Mouse (Mus musculus): ENCODE measurements around the gene Gm49387. TPM values are rescaled to one million over a fixed set of nuclear protein-coding genes. Genes with fewer than 3 reads are reported as not detected.

Gene Gm49387
- polyA plus RNA-seq, 1 experiment = not detected

DNA sequence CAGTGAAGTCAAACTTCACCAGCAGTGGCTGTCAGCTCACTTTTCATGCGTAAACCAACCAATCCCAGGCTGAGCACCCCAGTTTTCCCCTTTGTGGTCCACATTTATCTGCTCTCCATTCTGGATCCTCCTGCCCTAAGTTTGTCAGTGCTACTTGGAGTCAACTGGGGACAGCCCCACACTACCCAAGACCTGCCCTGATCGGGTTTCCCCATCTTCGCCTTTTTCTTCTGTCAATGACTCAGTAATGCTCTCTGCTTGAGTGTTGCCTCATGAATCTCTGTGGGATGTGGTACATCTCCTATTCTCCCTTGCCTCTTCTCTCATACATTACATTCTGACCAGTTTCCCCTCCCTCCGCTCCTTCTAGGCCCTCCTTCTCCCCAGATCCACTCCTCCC lies 43.2 kb downstream of the Gm49387 start:
- Histone ChIP-seq H3K4me3 (replicated peaks) (no peak overlapping the region), H3K4me1 (ENCODE audit: control insufficient read depth) (peaks cover 16% of the 10 kb centered on the region), H3K27me3 (ENCODE audit: control insufficient read depth) (no peaks in the 10 kb centered on the region), H3K36me3 (ENCODE audit: control insufficient read depth) (no peaks in the 10 kb centered on the region), H3K9me3 (ENCODE audit: control insufficient read depth, low read length) (no peaks in the 10 kb centered on the region)
- no peak for TF ChIP-seq GATA1 (IDR thresholded peaks at IDR 0.05; ENCODE audit: low read length)
- TF ChIP-seq TAL1 (IDR thresholded peaks at IDR 0.05; ENCODE audit: low read length) = no peak

DNA sequence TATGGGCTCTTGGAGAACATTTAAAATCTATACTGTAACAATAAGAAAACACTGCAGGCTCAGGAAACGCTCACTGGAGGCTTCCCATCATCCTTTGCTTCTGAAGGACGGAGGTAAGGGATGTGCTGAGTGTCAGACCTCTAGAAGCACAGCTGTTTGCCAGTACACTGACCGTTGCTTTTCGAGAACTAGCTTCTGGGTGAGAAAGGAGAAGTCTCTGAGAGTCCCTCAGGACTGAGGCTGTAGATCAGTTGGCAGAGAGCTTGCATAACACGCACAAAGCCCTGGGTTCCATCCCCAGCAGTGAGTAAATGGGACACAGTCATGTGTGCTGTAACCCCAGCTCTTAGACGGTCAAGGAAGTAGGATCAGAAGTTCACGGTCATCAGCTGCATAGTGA lies 44.3 kb downstream of the Gm49387 start:
- Histone ChIP-seq H3K9me3 (ENCODE audit: control insufficient read depth, low read length) (no peaks in the 10 kb centered on the region), H3K36me3 (ENCODE audit: control insufficient read depth) (no peaks in the 10 kb centered on the region), H3K27me3 (ENCODE audit: control insufficient read depth) (no peaks in the 10 kb centered on the region), H3K4me3 (replicated peaks) (no peak overlapping the region), H3K4me1 (ENCODE audit: control insufficient read depth) (peaks cover 6% of the 10 kb centered on the region)
- TF ChIP-seq GATA1 (IDR thresholded peaks at IDR 0.05; ENCODE audit: low read length) (no peak), TAL1 (IDR thresholded peaks at IDR 0.05; ENCODE audit: low read length) (no peak)

DNA sequence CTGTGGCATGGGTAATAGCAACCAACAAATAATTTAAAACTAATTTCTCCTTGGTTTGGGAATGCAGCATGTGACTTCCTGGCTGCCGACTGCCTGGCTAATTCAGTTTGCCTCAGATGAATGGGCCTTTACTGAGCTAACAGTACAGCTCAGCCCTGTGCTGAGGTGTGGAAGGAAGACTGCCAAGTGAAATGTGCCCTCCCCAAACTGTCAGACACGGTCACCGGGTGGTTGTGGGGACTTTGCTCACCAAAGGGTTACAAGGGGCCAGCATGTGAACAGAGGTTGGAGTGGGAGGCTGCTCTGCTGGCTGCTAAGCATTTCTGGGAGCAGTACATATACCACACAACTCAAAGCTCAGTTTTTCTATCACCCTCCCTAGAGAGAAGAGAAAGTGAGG lies 46.0 kb downstream of the Gm49387 start:
- TF ChIP-seq GATA1 (IDR thresholded peaks at IDR 0.05; ENCODE audit: low read length) = no peak
- no peak for TF ChIP-seq TAL1 (IDR thresholded peaks at IDR 0.05; ENCODE audit: low read length)
- H3K27me3 ChIP-seq (ENCODE audit: control insufficient read depth) = no peaks in the 10 kb centered on the region
- no peaks in the 10 kb centered on the region for H3K36me3 ChIP-seq (ENCODE audit: control insufficient read depth)
- no peaks in the 10 kb centered on the region for H3K9me3 ChIP-seq (ENCODE audit: control insufficient read depth, low read length)
- H3K4me1 ChIP-seq (ENCODE audit: control insufficient read depth) = no peaks in the 10 kb centered on the region; the same call in 1 of the 2 replicates
- H3K4me3 ChIP-seq (replicated peaks) = no peak overlapping the region

DNA sequence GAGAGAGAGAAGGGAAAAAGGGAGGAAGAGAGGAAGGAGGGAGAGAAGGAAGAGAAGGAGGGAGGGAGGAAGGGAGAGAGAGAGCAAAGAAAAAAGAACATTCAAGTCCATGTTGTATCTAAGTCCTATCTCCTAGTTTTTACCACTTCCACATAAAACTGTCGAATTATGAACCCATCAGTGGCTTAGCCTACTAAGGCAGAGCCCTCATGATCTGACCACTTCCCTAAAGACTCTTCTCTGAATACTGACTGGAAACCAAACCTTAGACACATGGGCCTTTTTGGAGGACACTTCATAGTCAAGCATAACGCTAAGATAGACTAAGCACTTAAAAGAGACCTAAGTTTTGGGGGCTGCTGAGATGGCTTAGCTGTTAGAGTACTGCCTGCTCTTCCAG lies 47.6 kb downstream of the Gm49387 start:
- Histone ChIP-seq H3K36me3 (ENCODE audit: control insufficient read depth) (no peaks in the 10 kb centered on the region), H3K4me1 (ENCODE audit: control insufficient read depth) (no peaks in the 10 kb centered on the region; the same call in 1 of the 2 replicates), H3K9me3 (ENCODE audit: control insufficient read depth, low read length) (no peaks in the 10 kb centered on the region), H3K4me3 (replicated peaks) (no peak overlapping the region), H3K27me3 (ENCODE audit: control insufficient read depth) (no peaks in the 10 kb centered on the region)
- TF ChIP-seq GATA1 (IDR thresholded peaks at IDR 0.05; ENCODE audit: low read length) (no peak), TAL1 (IDR thresholded peaks at IDR 0.05; ENCODE audit: low read length) (no peak)

DNA sequence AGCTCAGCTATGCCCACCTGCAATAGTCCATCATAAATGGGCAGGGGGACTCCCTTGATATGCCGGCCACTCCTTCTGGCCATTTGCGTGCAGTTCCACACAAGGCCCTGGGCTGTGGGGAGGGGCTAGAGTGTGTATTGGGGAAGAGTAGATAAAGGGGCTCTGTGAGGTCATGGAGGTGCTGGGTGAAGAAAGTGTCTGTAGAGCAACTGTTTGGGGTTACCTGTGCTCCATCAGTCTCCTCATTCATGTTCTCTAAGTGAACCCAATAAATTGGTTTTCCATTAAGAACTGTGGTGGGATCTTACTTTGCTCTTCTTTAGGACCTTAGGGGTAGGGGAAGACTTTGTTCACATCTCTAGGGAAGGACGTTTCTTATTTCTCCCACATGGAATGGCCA lies 49.4 kb downstream of the Gm49387 start, which contains the start of gene Colq:
Gene Colq (minus strand): TSS at position 101 of the 400 bp plus-strand sequence.
- TF ChIP-seq TAL1 (IDR thresholded peaks at IDR 0.05; ENCODE audit: low read length) (no peak), GATA1 (IDR thresholded peaks at IDR 0.05; ENCODE audit: low read length) (no peak)
- Histone ChIP-seq H3K4me3 (replicated peaks) (no peak within 1 kb of the TSS), H3K36me3 (ENCODE audit: control insufficient read depth) (no peaks in the 10 kb centered on the region), H3K9me3 (ENCODE audit: control insufficient read depth, low read length) (no peaks in the 10 kb centered on the region), H3K4me1 (ENCODE audit: control insufficient read depth) (no peaks in the 10 kb centered on the region; the same call in 1 of the 2 replicates), H3K27me3 (ENCODE audit: control insufficient read depth) (no peaks in the 10 kb centered on the region)

DNA sequence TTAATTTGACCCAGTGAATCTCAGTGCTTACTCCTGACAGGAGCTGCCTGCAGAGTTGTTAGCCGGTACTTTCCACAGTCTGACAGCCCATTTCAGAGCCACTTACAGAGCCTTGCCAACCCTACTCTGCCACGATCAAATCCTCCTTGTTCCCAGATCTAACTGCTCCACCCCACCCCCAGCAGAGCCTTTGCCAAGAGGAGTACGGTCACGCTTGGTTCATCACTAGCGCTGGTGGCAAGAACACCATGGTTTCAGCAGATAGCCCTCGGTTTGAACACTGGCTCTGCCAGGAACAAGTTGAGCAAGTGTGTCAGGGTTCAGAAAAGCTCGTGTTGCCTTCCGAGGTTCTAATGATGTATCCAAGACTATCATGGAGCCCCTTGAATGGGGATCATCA lies 54.2 kb downstream of the Gm49387 start:
- Histone ChIP-seq H3K27me3 (ENCODE audit: control insufficient read depth) (peaks cover 1% of the 10 kb centered on the region; the same call in 1 of the 2 replicates), H3K36me3 (ENCODE audit: control insufficient read depth) (no peaks in the 10 kb centered on the region), H3K9me3 (ENCODE audit: control insufficient read depth, low read length) (peaks cover 3% of the 10 kb centered on the region), H3K4me1 (ENCODE audit: control insufficient read depth) (no peaks in the 10 kb centered on the region; the same call in 1 of the 2 replicates), H3K4me3 (replicated peaks) (no peak overlapping the region)
- TF ChIP-seq TAL1 (IDR thresholded peaks at IDR 0.05; ENCODE audit: low read length) (no peak), GATA1 (IDR thresholded peaks at IDR 0.05; ENCODE audit: low read length) (no peak)

DNA sequence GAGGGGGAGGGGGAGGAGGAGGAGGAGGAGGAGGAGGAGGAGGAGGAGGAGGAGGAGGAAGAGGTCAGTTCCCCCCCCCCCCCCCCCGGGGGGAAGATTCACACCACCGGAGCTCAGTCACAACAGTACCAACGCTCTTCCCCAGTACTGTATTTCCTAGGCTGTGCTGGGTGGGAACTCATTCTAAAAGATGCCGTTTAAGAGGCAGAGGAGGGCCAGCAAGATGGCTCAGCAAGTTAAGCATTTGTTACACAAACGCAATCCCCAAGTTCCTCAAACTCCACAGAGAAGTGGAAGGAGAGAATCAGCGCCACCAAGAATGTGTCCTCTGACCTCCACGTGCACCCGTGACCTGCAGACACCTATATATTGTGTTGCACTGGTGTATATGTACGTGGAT lies 57.6 kb downstream of the Gm49387 start:
- H3K9me3 ChIP-seq (ENCODE audit: control insufficient read depth, low read length) = peaks cover 12% of the 10 kb centered on the region
- no peak for TF ChIP-seq TAL1 (IDR thresholded peaks at IDR 0.05; ENCODE audit: low read length)
- TF ChIP-seq GATA1 (IDR thresholded peaks at IDR 0.05; ENCODE audit: low read length) = no peak
- no peaks in the 10 kb centered on the region; the same call in 1 of the 2 replicates for H3K36me3 ChIP-seq (ENCODE audit: control insufficient read depth)
- no peak overlapping the region for H3K4me3 ChIP-seq (replicated peaks)
- peaks cover 8% of the 10 kb centered on the region; the same call in 1 of the 2 replicates for H3K27me3 ChIP-seq (ENCODE audit: control insufficient read depth)
- H3K4me1 ChIP-seq (ENCODE audit: control insufficient read depth) = no peaks in the 10 kb centered on the region; the same call in 1 of the 2 replicates

DNA sequence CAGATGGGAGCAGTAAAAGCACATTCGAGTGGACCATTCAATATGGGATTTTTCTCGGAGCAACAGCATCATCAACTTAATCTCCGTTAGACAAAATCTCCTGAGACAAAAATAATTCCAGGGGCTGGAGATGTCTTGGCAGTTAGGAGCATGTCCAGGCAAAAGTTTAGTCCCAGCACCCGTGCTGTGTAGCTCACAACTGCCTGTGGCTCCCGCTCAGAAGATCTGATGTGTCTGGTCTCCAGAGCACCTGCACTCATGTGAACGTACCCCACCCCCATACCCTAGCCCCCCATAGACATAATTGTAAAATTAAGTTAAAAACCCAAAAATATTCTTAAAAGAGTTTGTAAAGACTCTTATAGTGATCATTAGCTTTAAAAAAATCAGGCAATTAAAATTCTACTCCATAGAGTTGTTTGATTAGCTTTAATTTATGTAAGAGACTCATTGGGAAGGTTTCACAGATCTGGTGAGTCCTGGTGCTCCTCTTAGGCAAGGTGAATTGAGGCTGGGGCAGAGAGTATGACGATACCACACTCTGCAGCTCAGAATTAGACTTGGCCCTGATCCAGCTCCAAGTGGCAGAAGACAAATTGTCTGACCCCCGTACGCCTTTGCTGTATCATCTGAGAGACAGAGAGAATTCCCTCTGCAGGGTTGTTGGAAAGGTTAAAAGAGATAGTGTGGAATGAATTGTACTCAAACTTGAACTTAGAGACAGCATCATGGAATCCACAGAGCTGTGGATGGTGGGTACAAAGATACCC lies 62.5 kb downstream of the Gm49387 start:
- Histone ChIP-seq H3K4me3 (replicated peaks) (no peak overlapping the region), H3K27me3 (ENCODE audit: control insufficient read depth) (peaks cover 14% of the 10 kb centered on the region), H3K36me3 (ENCODE audit: control insufficient read depth) (no peaks in the 10 kb centered on the region; the same call in 1 of the 2 replicates), H3K9me3 (ENCODE audit: control insufficient read depth, low read length) (peaks cover 12% of the 10 kb centered on the region), H3K4me1 (ENCODE audit: control insufficient read depth) (peaks cover under 1% of the 10 kb centered on the region)
- TF ChIP-seq GATA1 (IDR thresholded peaks at IDR 0.05; ENCODE audit: low read length) (no peak), TAL1 (IDR thresholded peaks at IDR 0.05; ENCODE audit: low read length) (no peak)

DNA sequence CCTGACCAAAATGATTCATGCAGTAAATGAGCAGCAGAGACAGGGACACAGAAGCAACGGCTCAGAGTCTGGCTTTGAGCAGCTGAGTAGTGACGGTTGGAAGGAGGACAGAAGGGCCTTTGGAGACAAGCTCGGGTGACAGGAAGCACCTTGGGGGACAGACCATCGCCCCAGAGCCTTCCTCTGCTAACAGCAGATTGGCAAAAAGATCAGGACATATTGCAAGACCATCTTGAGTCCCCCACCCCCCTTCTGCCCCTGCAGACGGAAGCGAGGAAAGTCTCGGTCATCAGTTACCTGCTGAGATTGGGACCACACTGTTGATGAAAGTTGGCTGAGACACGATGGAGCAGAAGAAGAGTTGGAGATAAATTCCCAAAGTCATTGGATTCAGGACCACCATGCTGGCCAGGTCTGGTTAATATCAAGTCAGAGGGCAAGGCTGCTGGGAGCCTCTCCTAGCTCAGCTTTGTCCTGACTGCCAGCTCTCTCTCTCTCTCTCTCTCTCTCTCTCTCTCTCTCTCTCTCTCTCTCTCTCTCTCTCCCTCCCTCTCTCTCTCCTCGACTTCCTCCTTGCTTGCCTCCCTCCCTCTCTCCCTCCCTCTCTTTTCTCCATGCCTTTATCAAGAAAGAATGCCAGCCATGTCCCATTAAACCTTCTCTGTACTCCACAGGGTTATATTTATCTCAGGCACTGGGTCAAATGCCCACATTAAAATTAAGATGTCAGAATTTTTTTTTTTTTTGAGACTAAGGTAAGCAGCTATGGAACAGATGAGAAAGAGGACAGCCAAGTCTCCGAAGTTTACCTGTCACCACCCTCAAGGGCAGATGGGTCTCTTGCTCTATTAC lies 63.6 kb downstream of the Gm49387 start:
- H3K4me1 ChIP-seq (ENCODE audit: control insufficient read depth) = peaks cover 6% of the 10 kb centered on the region
- TF ChIP-seq GATA1 (IDR thresholded peaks at IDR 0.05; ENCODE audit: low read length) = no peak
- no peak overlapping the region for H3K4me3 ChIP-seq (replicated peaks)
- no peaks in the 10 kb centered on the region; the same call in 1 of the 2 replicates for H3K36me3 ChIP-seq (ENCODE audit: control insufficient read depth)
- H3K9me3 ChIP-seq (ENCODE audit: control insufficient read depth, low read length) = peaks cover 12% of the 10 kb centered on the region
- H3K27me3 ChIP-seq (ENCODE audit: control insufficient read depth) = peaks cover 14% of the 10 kb centered on the region

All from erythroblast, embryonic 14.5 days (primary cell).